Mouse (Mus musculus): ENCODE measurements at regions not wholly inside any gene's neighbourhood (a gene's known extent, or its start where the extent isn't known, plus 50 kb on each side); places are given as distances from the start of the nearest gene placed in this dataset.

DNA sequence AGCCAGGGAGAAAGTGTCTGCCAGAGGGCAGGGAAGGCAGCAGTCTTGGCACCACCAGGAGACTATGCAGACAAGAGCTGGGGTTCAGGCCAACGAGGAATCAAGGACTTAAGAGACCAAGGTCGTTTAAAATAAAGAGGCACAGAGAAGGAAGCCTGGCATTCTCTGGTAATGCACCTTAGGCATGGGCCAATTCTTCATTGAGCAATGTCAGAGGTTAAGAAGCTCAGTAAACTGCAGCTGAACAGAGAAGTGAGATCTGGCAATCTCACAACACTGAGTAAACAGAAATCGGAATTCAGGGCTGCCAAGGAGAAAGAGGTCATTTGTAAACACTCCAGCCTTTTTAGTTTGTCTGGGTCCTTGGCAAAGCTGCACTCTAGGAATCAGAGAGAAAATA, 572.2 kb downstream of the Epha4 start:
- TF ChIP-seq CEBPB (IDR thresholded peaks at IDR 0.05; ENCODE audit: low read depth): no peak
- TF ChIP-seq CTCF (IDR thresholded peaks at IDR 0.05; ENCODE audit: control insufficient read depth, insufficient read depth, insufficient read length): no peak
- TF ChIP-seq MAX (IDR thresholded peaks at IDR 0.05): no peak
- no peak for TF ChIP-seq USF1 (IDR thresholded peaks at IDR 0.05; ENCODE audit: low read depth)

Measured in C2C12 (cell line).